Mouse (Mus musculus) bone marrow, adult 2 months (tissue): ENCODE results near the gene Krt79. TPM values are rescaled to one million over a fixed set of nuclear protein-coding genes. Genes with fewer than 3 reads are reported as not detected.
A peak's percentile ranks its signal among the peaks of the same experiment; 100 is the strongest.

Experiments used
- H3K27ac ChIP-seq: fragments of 200-500 bp; 2 replicates; pipeline ENCODE4 v1.5.1; 2012; ENCODE audit warnings: low read depth, mild to moderate bottlenecking, control low read depth, inconsistent platforms, low read length; ENCODE audit not compliant: control insufficient read depth, poor library complexity, insufficient read depth
- H3K4me1 ChIP-seq: fragments of 200-500 bp; 2 replicates; pipeline ENCODE4 v1.6.1; 2011; ENCODE audit warnings: low read length; ENCODE audit not compliant: control insufficient read depth, insufficient read depth
- H3K4me3 ChIP-seq: fragments of 200-500 bp; replicated peaks from 2 replicates; pipeline ENCODE3; 2011; ENCODE audit warnings: mild to moderate bottlenecking, low read depth, low read length, control low read depth; ENCODE audit not compliant: control insufficient read depth
- CTCF ChIP-seq: fragments of 200-500 bp; IDR thresholded peaks from 2 replicates; pipeline ENCODE4 v1.5.1; 2011; ENCODE audit warnings: low read length, control low read depth; ENCODE audit not compliant: control insufficient read depth, insufficient read depth
- POLR2A ChIP-seq: fragments of 200-500 bp; IDR thresholded peaks from 2 replicates; pipeline ENCODE4 v1.6.1; 2011; ENCODE audit warnings: low read depth, mild to moderate bottlenecking, control low read depth, low read length, borderline replicate concordance; ENCODE audit not compliant: control insufficient read depth
- WGBS: fragments of 180-500 bp; shearing (Covaris S2); methylation state at CpG from one replicate; pipeline ENCODE4 v1.1.7; 2018; 5-methylcytosine and 5-hydroxymethylcytosine counted together
- polyA plus RNA-seq: library from polyadenylated mRNA; stranded (reverse); fragments of >200 nt; gene quantifications from 2 replicates; pipeline ENCODE4 v1.2.4, GENCODE M21; 2011; ENCODE audit warnings: low replicate concordance; ENCODE audit not compliant: missing spikeins, insufficient read depth, insufficient read length

Krt79 gene
- polyA plus RNA-seq, 1 experiment: not detected

DNA sequence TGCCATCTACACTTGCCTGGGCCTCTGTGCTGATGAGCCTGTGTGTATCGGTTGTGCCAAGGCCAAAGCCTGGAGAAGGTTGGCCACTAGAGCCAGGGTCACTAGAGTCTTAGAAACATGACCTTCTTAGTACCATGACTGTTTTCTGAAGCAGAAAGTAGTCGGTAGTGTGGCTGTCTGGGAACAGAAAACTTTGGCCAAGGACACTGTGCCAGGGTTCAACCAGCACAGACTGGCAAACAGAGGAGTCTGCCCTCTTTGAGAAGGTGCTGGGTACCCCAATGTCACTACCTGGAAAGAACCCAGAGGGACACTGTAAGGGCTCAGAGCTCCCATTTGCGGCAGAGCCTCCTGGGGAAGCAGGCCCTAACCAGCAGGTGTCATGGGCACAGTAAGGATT is 36.5 kb upstream of the Krt79 start:
- TF ChIP-seq CTCF: no peak
- TF ChIP-seq POLR2A: no peak
- H3K4me1 ChIP-seq: peaks cover 6% of the 10 kb centered on the region
- H3K4me3 ChIP-seq: no peak overlapping the region
- peak overlapping the region; percentile 85 for H3K27ac ChIP-seq
- WGBS: 61% methylated on average over 3 of the region's 3 CpGs

DNA sequence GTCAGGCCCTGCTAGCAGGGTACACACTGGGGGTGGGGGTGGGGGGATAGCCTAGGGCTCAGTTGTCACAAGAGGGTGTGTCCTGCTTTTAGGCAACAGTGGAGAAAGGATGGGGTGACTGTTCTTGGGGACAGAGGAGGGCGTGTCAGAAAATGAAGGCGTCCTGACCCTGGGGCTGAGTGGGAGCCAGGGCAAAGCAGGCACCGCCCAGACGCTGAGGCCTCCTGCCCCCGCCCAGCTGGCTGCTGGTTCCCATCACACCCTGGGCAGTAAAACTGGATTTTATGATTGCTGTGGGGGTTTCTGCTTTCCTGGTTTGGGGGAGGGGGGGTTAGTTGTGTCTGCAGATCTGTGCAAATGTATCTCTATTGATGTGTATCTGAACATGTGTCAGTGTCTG is 35.9 kb upstream of the Krt79 start:
- peak overlapping the region; percentile 61 for H3K27ac ChIP-seq
- no peak overlapping the region for H3K4me3 ChIP-seq
- peaks cover 6% of the 10 kb centered on the region for H3K4me1 ChIP-seq
- TF ChIP-seq CTCF (no peak), POLR2A (peak; percentile 29; the same call in 1 of the 2 replicates)
- 71% methylated on average over 5 of the region's 5 CpGs for WGBS

DNA sequence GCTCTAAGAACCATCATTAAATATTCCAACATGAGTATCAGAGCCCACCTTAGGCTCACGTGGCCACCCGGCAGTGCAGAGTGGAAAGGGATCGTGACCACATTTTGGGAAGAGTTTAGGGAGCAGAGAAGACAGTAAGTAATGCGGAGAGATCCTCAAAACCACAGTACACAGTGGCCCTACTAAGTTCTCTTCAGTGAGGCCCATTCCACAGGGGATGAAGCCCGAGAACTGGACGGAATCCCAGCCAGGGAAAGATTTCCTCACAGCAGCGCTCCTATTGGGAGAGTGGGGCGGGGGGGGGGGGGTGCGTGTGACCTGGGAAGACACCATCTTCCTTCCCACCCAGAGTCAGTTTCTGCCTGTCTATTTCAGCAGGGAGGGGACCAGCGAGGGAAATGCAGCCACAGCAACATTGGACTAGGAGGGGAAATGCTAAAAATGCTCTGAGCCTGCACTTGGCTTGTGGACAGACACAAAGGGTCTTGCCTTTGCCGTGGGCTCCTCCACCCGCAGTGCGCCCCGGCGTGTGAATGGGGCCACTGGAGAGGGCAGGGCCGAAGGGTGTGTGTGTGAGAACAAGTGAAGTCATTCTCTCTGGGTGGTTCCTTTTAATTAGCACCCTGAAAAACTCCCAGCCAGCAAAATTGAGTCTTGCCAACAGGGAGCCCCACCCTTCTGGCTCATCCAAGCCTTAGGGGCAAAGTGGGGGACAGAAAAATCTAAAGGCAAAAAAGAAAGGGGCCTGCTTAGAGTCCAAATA is 34.1 kb upstream of the Krt79 start:
- H3K27ac ChIP-seq: peak overlapping the region; percentile 39; the same call in 1 of the 2 replicates

DNA sequence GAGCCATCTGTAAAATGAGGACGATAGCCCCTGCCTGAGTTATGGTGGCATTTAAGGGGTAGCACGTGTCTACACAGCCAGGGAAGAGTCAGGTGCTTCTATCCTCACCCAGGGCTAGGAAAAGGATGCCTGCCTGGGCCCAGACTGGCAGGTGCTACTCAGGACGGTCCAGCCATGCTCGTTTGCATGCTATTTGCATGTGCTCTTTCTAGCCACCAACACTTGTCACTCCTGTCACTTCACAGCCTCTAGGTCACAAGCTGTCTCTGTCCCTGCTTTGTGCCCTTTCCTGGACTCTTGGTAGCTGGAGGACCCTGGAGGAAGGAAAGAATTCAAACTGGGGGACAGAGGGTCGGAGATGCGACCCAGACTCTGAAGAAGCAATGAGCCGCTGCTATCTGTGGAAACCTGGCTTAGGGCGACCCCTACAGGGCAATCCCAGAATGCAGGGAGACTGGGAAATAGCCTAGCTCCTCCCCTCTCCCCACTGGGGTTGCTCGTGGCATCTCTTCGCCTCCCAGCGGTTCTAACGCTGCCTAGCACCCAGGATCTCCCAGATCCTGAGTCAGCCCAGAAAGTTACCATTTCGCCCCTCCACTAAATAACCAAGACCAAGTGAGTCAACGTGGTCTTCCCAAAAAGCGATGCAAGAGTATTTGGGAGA is 33.4 kb upstream of the Krt79 start:
- TF ChIP-seq POLR2A: no peak
- peak; percentile 85 for TF ChIP-seq CTCF
- Histone ChIP-seq H3K4me1 (peaks cover 6% of the 10 kb centered on the region), H3K4me3 (no peak overlapping the region), H3K27ac (no peak overlapping the region)
- 16% methylated on average over 15 of the region's 15 CpGs for WGBS

More for the DNA sequence above, 34.1 kb upstream of the Krt79 start:
- 68% methylated on average over 16 of the region's 16 CpGs for WGBS
- H3K4me1 ChIP-seq: peaks cover 6% of the 10 kb centered on the region
- no peak overlapping the region for H3K4me3 ChIP-seq
- no peak for TF ChIP-seq POLR2A
- TF ChIP-seq CTCF: no peak

DNA sequence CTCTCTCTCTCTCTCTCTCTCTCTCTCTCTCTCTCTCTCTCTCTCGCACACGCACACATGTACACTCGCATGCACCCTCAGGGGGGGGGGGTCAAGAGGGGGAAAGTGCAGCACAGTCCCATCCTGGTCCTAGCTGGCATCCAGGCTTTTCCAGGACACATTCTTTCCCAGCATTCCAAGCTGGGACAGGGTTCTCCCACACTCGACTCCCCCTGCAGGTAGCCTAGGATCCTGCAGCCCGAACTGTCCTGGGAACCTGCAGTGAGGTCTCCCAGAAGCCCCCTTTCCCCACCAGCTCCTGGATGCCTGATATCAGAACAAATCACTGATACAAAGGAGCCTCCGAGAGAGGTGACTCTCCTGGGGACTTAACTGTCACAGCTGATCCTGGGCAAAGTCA is 30.4 kb upstream of the Krt79 start:
- TF ChIP-seq POLR2A (no peak), CTCF (peak; percentile 21; the same call in 1 of the 2 replicates)
- H3K27ac ChIP-seq: no peak overlapping the region
- WGBS: 32% methylated on average over 3 of the region's 6 CpGs
- no peak overlapping the region for H3K4me3 ChIP-seq
- H3K4me1 ChIP-seq: no peaks in the 10 kb centered on the region; the same call in 1 of the 2 replicates

DNA sequence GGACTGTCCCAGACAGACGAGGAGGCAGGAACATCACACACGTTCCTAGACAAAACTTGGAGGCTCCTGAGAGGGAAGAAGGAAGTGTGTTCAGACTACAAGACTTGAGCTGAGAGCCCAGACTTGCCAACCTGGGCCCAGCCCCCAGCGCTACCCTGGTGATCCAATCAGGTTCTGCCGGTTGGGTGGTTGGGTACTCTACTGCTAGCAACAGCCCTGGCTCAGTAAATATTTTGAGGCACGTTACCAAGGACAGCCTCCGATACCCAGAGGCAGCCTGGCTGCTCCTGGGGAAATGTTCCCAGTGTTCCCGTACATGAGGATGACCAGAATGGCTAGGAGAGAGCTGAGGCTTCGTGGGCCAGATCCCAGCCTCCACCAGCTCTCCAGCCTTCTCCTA is 26.7 kb upstream of the Krt79 start:
- no peak for TF ChIP-seq CTCF
- TF ChIP-seq POLR2A: no peak
- Histone ChIP-seq H3K4me3 (no peak overlapping the region), H3K4me1 (no peaks in the 10 kb centered on the region), H3K27ac (no peak overlapping the region)
- 81% methylated on average over 8 of the region's 8 CpGs for WGBS

DNA sequence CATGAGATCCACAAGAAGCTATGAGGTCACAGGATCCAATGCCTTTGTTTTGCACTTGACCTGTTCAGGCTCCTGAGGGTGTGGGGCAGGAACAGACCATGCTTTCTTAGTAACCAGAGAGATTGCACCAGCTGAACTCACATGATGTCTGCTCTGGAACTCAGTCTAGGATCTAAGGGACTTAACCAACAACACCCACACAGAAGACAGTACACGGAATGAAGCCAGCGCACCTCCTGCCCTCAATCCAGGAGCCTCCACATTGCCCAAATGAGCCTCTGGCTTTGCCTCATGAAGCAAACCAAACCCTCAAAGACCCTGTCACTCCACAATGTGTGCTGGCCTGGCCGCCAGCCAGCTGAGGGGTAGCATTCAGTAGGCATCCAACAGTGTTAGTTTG is 18.8 kb upstream of the Krt79 start:
- no peak for TF ChIP-seq CTCF
- TF ChIP-seq POLR2A: no peak
- Histone ChIP-seq H3K4me1 (no peaks in the 10 kb centered on the region), H3K4me3 (no peak overlapping the region), H3K27ac (no peak overlapping the region)
- 88% methylated on average over 3 of the region's 3 CpGs for WGBS

DNA sequence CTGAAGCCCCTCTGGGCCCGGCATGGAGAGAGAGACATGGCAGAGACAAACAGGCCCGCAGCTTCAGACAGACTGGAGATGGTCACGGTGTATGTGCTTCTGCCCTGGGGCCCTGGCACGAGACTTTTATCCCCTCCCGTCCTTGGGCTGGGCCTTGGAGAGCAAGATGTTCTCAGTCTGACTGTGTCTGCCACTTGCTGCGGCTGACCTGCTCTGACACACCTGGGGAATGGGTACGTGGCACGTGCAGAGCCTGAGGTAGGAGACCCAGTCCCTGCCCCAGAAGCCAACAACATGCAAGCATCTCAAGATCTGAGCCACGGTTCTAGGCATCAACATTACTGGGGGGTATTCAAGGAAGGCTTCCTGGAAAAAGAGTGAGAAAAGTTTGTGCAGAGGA is 14.1 kb upstream of the Krt79 start, which contains the start of gene Krt78:
TSS of gene Krt78 (minus strand) at position 101 of the 400 bp plus-strand sequence.
- 74% methylated on average over 9 of the region's 9 CpGs for WGBS
- Histone ChIP-seq H3K27ac (no peak within 1 kb of the TSS), H3K4me1 (no peaks in the 10 kb centered on the region), H3K4me3 (no peak within 1 kb of the TSS)
- TF ChIP-seq POLR2A (no peak), CTCF (no peak)
